Mouse (Mus musculus) MEL (cell line): ENCODE measurements around the gene Fgfr2.

ENCODE experiments used
- CHD1 ChIP-seq: IDR thresholded peaks from 2 replicates; pipeline ENCODE4 v1.6.1; 2012; ENCODE audit warnings: low read depth, mild to moderate bottlenecking, inconsistent platforms, low read length, improper control_type of control experiment
- CTCF ChIP-seq, 3 experiments: IDR thresholded peaks in 2 of 3; conservative IDR thresholded peaks in 1 of 3; 2 replicates each; pipeline ENCODE4 v1.5.1; 2011 to 2012; ENCODE audit warnings: low read length in 3 of 3, low read depth in 2 of 3, mild to moderate bottlenecking in 2 of 3, improper control_type of control experiment in 1 of 3, inconsistent platforms in 1 of 3, mixed read lengths in 1 of 3, moderate library complexity in 1 of 3; ENCODE audit not compliant: control insufficient read depth in 1 of 3, insufficient read depth in 1 of 3, poor library complexity in 1 of 3, severe bottlenecking in 1 of 3
- E2F4 ChIP-seq: IDR thresholded peaks from 2 replicates; pipeline ENCODE4 v1.6.1; 2011; ENCODE audit warnings: low read depth, low read length, improper control_type of control experiment, borderline replicate concordance
- EP300 ChIP-seq, 2 experiments: IDR thresholded peaks; 2 replicates each; pipeline ENCODE4 v1.6.1; 2011; ENCODE audit warnings: improper control_type of control experiment in 2 of 2, low read length in 2 of 2, low read depth in 1 of 2, mild to moderate bottlenecking in 1 of 2
- HCFC1 ChIP-seq: IDR thresholded peaks from 2 replicates; pipeline ENCODE4 v1.6.1; 2012; ENCODE audit warnings: low read depth, mild to moderate bottlenecking, inconsistent platforms, low read length, improper control_type of control experiment, moderate library complexity
- MAFK ChIP-seq: IDR thresholded peaks from 2 replicates; pipeline ENCODE4 v1.6.1; 2011; ENCODE audit warnings: low read depth, mild to moderate bottlenecking, low read length, improper control_type of control experiment, borderline replicate concordance
- MAX ChIP-seq: IDR thresholded peaks from 2 replicates; pipeline ENCODE4 v1.6.1; 2011; ENCODE audit warnings: low read length, improper control_type of control experiment
- MYB ChIP-seq: IDR thresholded peaks from 2 replicates; pipeline ENCODE4 v1.6.1; 2011; ENCODE audit warnings: mild to moderate bottlenecking, low read depth, low read length, improper control_type of control experiment
- POLR2A ChIP-seq, 2 experiments: IDR thresholded peaks; 2 replicates each; pipeline ENCODE4 v1.6.1; 2011 to 2012; ENCODE audit warnings: low read length in 2 of 2, mild to moderate bottlenecking in 2 of 2, control low read depth in 1 of 2, improper control_type of control experiment in 1 of 2, low read depth in 1 of 2, moderate library complexity in 1 of 2; ENCODE audit not compliant: control insufficient read depth in 1 of 2, insufficient read depth in 1 of 2, poor library complexity in 1 of 2
- TAL1 ChIP-seq: IDR thresholded peaks from 2 replicates; pipeline ENCODE4 v1.6.1; 2012; ENCODE audit warnings: mild to moderate bottlenecking, inconsistent platforms, low read length, moderate library complexity, mixed read lengths
- TBP ChIP-seq: IDR thresholded peaks from 2 replicates; pipeline ENCODE4 v1.8.0; 2011; ENCODE audit warnings: low read depth, low read length, improper control_type of control experiment
- USF1 ChIP-seq: IDR thresholded peaks from 2 replicates; pipeline ENCODE4 v1.6.1; 2014; ENCODE audit warnings: low read depth, mild to moderate bottlenecking, inconsistent platforms, low read length, improper control_type of control experiment, moderate library complexity
- USF2 ChIP-seq, 2 experiments: IDR thresholded peaks; 2 replicates each; pipeline ENCODE4 v1.6.1; 2011 to 2012; ENCODE audit warnings: improper control_type of control experiment in 2 of 2, low read length in 2 of 2, borderline replicate concordance in 1 of 2, inconsistent platforms in 1 of 2, low read depth in 1 of 2, mild to moderate bottlenecking in 1 of 2; ENCODE audit not compliant: insufficient read depth in 1 of 2

GRCm38 (mm10) chr7:132823832-132824231 lies 299.3 kb downstream of the Fgfr2 start:
- TF ChIP-seq MAFK (no peak), POLR2A (IDR thresholded peaks at IDR 0.05; ENCODE audit: control insufficient read depth in 1 of 2, insufficient read depth in 1 of 2, low read depth in 1 of 2, low read length in 2 of 2, poor library complexity in 1 of 2) (no peak), MAX (no peak), CTCF (IDR thresholded peaks at IDR 0.05 in 2 of 3, conservative IDR thresholded peaks at IDR 0.05 in 1 of 3; ENCODE audit: control insufficient read depth in 1 of 3, insufficient read depth in 1 of 3, low read depth in 2 of 3, low read length in 3 of 3, poor library complexity in 1 of 3, severe bottlenecking in 1 of 3) (no peak), TBP (no peak), USF1 (no peak), HCFC1 (no peak), EP300 (IDR thresholded peaks at IDR 0.05; ENCODE audit: low read depth in 1 of 2, low read length in 2 of 2) (no peak), USF2 (IDR thresholded peaks at IDR 0.05; ENCODE audit: borderline replicate concordance in 1 of 2, insufficient read depth in 1 of 2, low read depth in 1 of 2, low read length in 2 of 2) (no peak), CHD1 (no peak), TAL1 (no peak), MYB (no peak), E2F4 (no peak)
